Mouse (Mus musculus) cerebellum, adult 2 months (tissue): Measurements from ENCODE around the gene Ccdc12. TPM values are rescaled to one million over a fixed set of nuclear protein-coding genes. Genes with fewer than 3 reads are reported as not detected.

Experiments used
- DNase-seq, 2 experiments: peaks; one replicate each; pipeline ENCODE4 v3.0.0; 2021
- H3K27ac ChIP-seq: fragments of 200-500 bp; 2 replicates; pipeline ENCODE4 v1.5.1; 2012; ENCODE audit warnings: low read length, control low read depth, inconsistent platforms; ENCODE audit not compliant: insufficient read depth
- H3K27me3 ChIP-seq: fragments of 200-500 bp; 2 replicates; pipeline ENCODE4 v1.6.1; 2012; ENCODE audit warnings: inconsistent platforms, mild to moderate bottlenecking, low read length, moderate library complexity; ENCODE audit not compliant: control insufficient read depth, insufficient read depth
- H3K4me1 ChIP-seq: fragments of 200-500 bp; 2 replicates; pipeline ENCODE4 v1.6.1; 2011; ENCODE audit warnings: low read length; ENCODE audit not compliant: control insufficient read depth, insufficient read depth
- H3K4me3 ChIP-seq: fragments of 200-500 bp; replicated peaks from 2 replicates; pipeline ENCODE3; 2011; ENCODE audit warnings: mild to moderate bottlenecking, low read depth, low read length, control low read depth; ENCODE audit not compliant: insufficient read depth
- CTCF ChIP-seq: fragments of 200-500 bp; IDR thresholded peaks from 2 replicates; pipeline ENCODE4 v1.5.1; 2011; ENCODE audit warnings: low read depth, mild to moderate bottlenecking, control low read depth, low read length, moderate library complexity, borderline replicate concordance; ENCODE audit not compliant: insufficient read depth
- POLR2A ChIP-seq: fragments of 200-500 bp; IDR thresholded peaks from 2 replicates; pipeline ENCODE4 v1.6.1; 2011; ENCODE audit warnings: low read length, control low read depth, borderline replicate concordance; ENCODE audit not compliant: insufficient read depth
- WGBS: fragments of 180-500 bp; shearing (Covaris S2); methylation state at CpG from one replicate; pipeline ENCODE4 v1.1.7; 2018; 5-methylcytosine and 5-hydroxymethylcytosine counted together
- polyA plus RNA-seq: library from polyadenylated mRNA; depleted of rRNA; stranded (reverse); fragments of >200 nt; gene quantifications from 2 replicates; pipeline ENCODE4 v1.2.3, GENCODE M21; 2012

Gene Ccdc12
- polyA plus RNA-seq, 1 experiment, result 102 TPM

GRCm38 (mm10) chr9:110689261-110689779 lies 33.0 kb downstream of the Ccdc12 start:
- no peaks in the 10 kb centered on the region for H3K27me3 ChIP-seq
- no peak overlapping the region for H3K4me3 ChIP-seq
- WGBS, result 18% methylated on average over 8 of the region's 8 CpGs
- peak in 1 of 2 experiments; percentile 47 for DNase-seq
- H3K4me1 ChIP-seq, result peaks cover 45% of the 10 kb centered on the region
- no peak for TF ChIP-seq CTCF
- no peak for TF ChIP-seq POLR2A
- H3K27ac ChIP-seq, result no peak overlapping the region

GRCm38 (mm10) chr9:110695165-110695755 lies 39.0 kb downstream of the Ccdc12 start:
- TF ChIP-seq CTCF, result no peak
- TF ChIP-seq POLR2A, result no peak
- H3K4me3 ChIP-seq, result no peak overlapping the region
- no peak for DNase-seq
- peaks cover 18% of the 10 kb centered on the region for H3K4me1 ChIP-seq
- WGBS, result 83% methylated on average over 4 of the region's 4 CpGs
- H3K27me3 ChIP-seq, result no peaks in the 10 kb centered on the region
- no peak overlapping the region for H3K27ac ChIP-seq

GRCm38 (mm10) chr9:110696427-110696826 lies 40.1 kb downstream of the Ccdc12 start:
- no peak overlapping the region for H3K27ac ChIP-seq
- 77% methylated on average over 5 of the region's 5 CpGs for WGBS

GRCm38 (mm10) chr9:110697465-110697864 lies 41.2 kb downstream of the Ccdc12 start:
- peak overlapping the region; percentile 61 for H3K27ac ChIP-seq
- H3K4me1 ChIP-seq, result peaks cover 18% of the 10 kb centered on the region
- no peak for DNase-seq
- 10% methylated on average over 3 of the region's 3 CpGs for WGBS
- H3K4me3 ChIP-seq, result no peak overlapping the region
- no peak for TF ChIP-seq CTCF
- no peaks in the 10 kb centered on the region for H3K27me3 ChIP-seq

More at GRCm38 (mm10) chr9:110696427-110696826, 40.1 kb downstream of the Ccdc12 start:
- Histone ChIP-seq H3K27me3 (no peaks in the 10 kb centered on the region), H3K4me1 (peaks cover 18% of the 10 kb centered on the region), H3K4me3 (no peak overlapping the region)
- DNase-seq, result no peak
- TF ChIP-seq POLR2A (no peak), CTCF (no peak)

- peaks cover 32% of the 10 kb centered on the region for H3K4me1 ChIP-seq
- WGBS, result 95% methylated on average over 3 of the region's 3 CpGs
- no peak for DNase-seq
- no peak overlapping the region for H3K27ac ChIP-seq
- H3K27me3 ChIP-seq, result no peaks in the 10 kb centered on the region
- TF ChIP-seq CTCF, result no peak
- no peak for TF ChIP-seq POLR2A
- no peak overlapping the region for H3K4me3 ChIP-seq
These were observed 43.3 kb downstream of the Ccdc12 start for GRCm38 (mm10) chr9:110699574-110699973.

- peaks cover 31% of the 10 kb centered on the region for H3K4me1 ChIP-seq
- TF ChIP-seq CTCF (no peak), POLR2A (no peak)
- H3K27me3 ChIP-seq, result no peaks in the 10 kb centered on the region
- WGBS, result 79% methylated on average over 12 of the region's 12 CpGs
- no peak overlapping the region for H3K4me3 ChIP-seq
- no peak overlapping the region for H3K27ac ChIP-seq
- DNase-seq, result no peak
These were observed 45.1 kb downstream of the Ccdc12 start for GRCm38 (mm10) chr9:110701114-110702032.

- Histone ChIP-seq H3K4me3 (no peak overlapping the region), H3K27me3 (no peaks in the 10 kb centered on the region), H3K4me1 (peaks cover 23% of the 10 kb centered on the region), H3K27ac (no peak overlapping the region)
- TF ChIP-seq POLR2A (no peak), CTCF (no peak)
- WGBS, result 30% methylated on average over 1 of the region's 1 CpGs
- DNase-seq, result no peak
These were observed 46.5 kb downstream of the Ccdc12 start for GRCm38 (mm10) chr9:110702848-110703247.
